8 mouse cellular contexts compared by ENCODE assay signal in genomic region chr14:25718471-25718870, GRCm38 (mm10). TPM values are rescaled to one million over a fixed set of nuclear protein-coding genes. Genes with fewer than 3 reads are reported as not detected.
DNase-seq lines count a peak whose midpoint lies in the region; ATAC-seq lines count a peak whose summit lies in the region.

No protein-coding gene starts in this region.

- no peaks in the 10 kb centered on the region for H3K27me3 ChIP-seq in midbrain, embryonic 15.5 days (replicated peaks)

- DNase-seq in ovary, postnatal 36 days (ENCODE audit: low spot score) = peak; percentile 47
- no peak for DNase-seq in ovary, postnatal 10 days (ENCODE audit: low spot score)
- peak; percentile 32 to 43 for DNase-seq in gastrocnemius, postnatal 36 days
- DNase-seq in kidney, postnatal 4 days = peak; percentile 84 to 89
- peak; percentile 60 for DNase-seq in testis, postnatal 14 days (ENCODE audit: low spot score)
- DNase-seq in cerebellum, postnatal 36 days = no peak
- DNase-seq in urinary bladder, adult 2 months (ENCODE audit: low spot score) = no peak

- peaks cover 6% of the 10 kb centered on the region; the same call in 1 of the 2 replicates for H3K4me1 ChIP-seq in midbrain, embryonic 15.5 days

- no peaks in the 10 kb centered on the region for H3K9me3 ChIP-seq in midbrain, embryonic 15.5 days

- no peak for ATAC-seq in midbrain, embryonic 15.5 days (replicated peaks)

- H3K4me3 ChIP-seq in midbrain, embryonic 15.5 days = no peak overlapping the region

- no peak overlapping the region for H3K4me2 ChIP-seq in midbrain, embryonic 15.5 days

- intact Hi-C loops in gastrocnemius, postnatal 36 days (cut with DNase I) = no loop called here

- WGBS in midbrain, embryonic 15.5 days = 5% methylated on average over 2 of the region's 2 CpGs

- H3K9ac ChIP-seq in midbrain, embryonic 15.5 days = no peak overlapping the region

- H3K27ac ChIP-seq in midbrain, embryonic 15.5 days = no peak overlapping the region

- no peaks in the 10 kb centered on the region for H3K36me3 ChIP-seq in midbrain, embryonic 15.5 days (replicated peaks)

RNA-seq across cellular contexts. Expression of gene Ppif, which starts 24.5 kb away (rescaled TPM):
- total RNA-seq in gastrocnemius, postnatal 36 days (2021) = 10 to 100 TPM; 31.8 to 36.5 TPM
- 30.6 and 32.0 TPM in 2 replicates for polyA plus RNA-seq in midbrain, embryonic 15.5 days (2015; fragmentation: Nextera tagmentation; extraction: Ambion mirVana)
- polyA plus RNA-seq in urinary bladder, adult 2 months (2012; rRNA removed) = 21.2 and 27.2 TPM in 2 replicates

RNA-seq across cellular contexts. Expression of gene Zcchc24, which starts 50.4 kb away (rescaled TPM):
- 10 to 100 TPM; 38.4 to 49.4 TPM for total RNA-seq in gastrocnemius, postnatal 36 days (2021)
- polyA plus RNA-seq in midbrain, embryonic 15.5 days (2015; fragmentation: Nextera tagmentation; extraction: Ambion mirVana) = 12.3 and 14.2 TPM in 2 replicates
- 62.1 and 79.7 TPM in 2 replicates for polyA plus RNA-seq in urinary bladder, adult 2 months (2012; rRNA removed)

Comparison
In these comparisons a context has a peak if more than half of its experiments do, and no peak if none do; other contexts are left out.
1. DNase-seq: peak in ovary, postnatal 36 days (single experiment), gastrocnemius, postnatal 36 days (2 of 2), kidney, postnatal 4 days (2 of 2) and testis, postnatal 14 days (single experiment); none in ovary, postnatal 10 days (single experiment), cerebellum, postnatal 36 days (0 of 2) and urinary bladder, adult 2 months (single experiment).